Mouse (Mus musculus) T-helper 2 cell (primary cell): ENCODE results near the gene Mmrn1.
"Not testable (repeated sequence)": the region's sequence is repeated elsewhere in the genome, so short reads cannot be mapped to it uniquely, and the experiment has no call there.

Experiments used
- in situ Hi-C: fragments of 300-600 bp; cut with MboI, MseI; formaldehyde crosslinking; loops from one replicate; pipeline ENCODE4 v1.15.1; 2025; ENCODE audit warnings: high pct_unique_total_duplicates

Gene Mmrn1

GRCm38 (mm10) chr6:60924676-60925075 lies at the start of gene Mmrn1:
Mmrn1 (plus strand) TSS chr6:60924976.
- in situ Hi-C loops: not testable (repeated sequence)

- in situ Hi-C loops: no loop called here
These were observed 44.4 kb upstream of the Mmrn1 start for GRCm38 (mm10) chr6:60880362-60880761.

- in situ Hi-C loops: no loop called here
These were observed 43.2 kb upstream of the Mmrn1 start for GRCm38 (mm10) chr6:60881534-60881933.

GRCm38 (mm10) chr6:60907272-60907671 lies 17.5 kb upstream of the Mmrn1 start:
- in situ Hi-C loops: no loop called here

- in situ Hi-C loops: no loop called here
These were observed 6.6 kb downstream of the Mmrn1 start for GRCm38 (mm10) chr6:60931364-60931763.

GRCm38 (mm10) chr6:60934835-60935234 lies 10.1 kb downstream of the Mmrn1 start:
- in situ Hi-C loops: no loop called here

- in situ Hi-C loops: no loop called here
These were observed 10.8 kb downstream of the Mmrn1 start for GRCm38 (mm10) chr6:60935448-60936130.

- in situ Hi-C loops: no loop called here
These were observed 19.4 kb downstream of the Mmrn1 start for GRCm38 (mm10) chr6:60944178-60944577.

GRCm38 (mm10) chr6:60944621-60945020 lies 19.8 kb downstream of the Mmrn1 start:
- in situ Hi-C loops: no loop called here

- in situ Hi-C loops: no loop called here
These were observed 25.6 kb downstream of the Mmrn1 start for GRCm38 (mm10) chr6:60950415-60950814.

- in situ Hi-C loops: no loop called here
These were observed 36.5 kb downstream of the Mmrn1 start for GRCm38 (mm10) chr6:60961285-60961684.

- in situ Hi-C loops: no loop called here
These were observed 37.1 kb downstream of the Mmrn1 start for GRCm38 (mm10) chr6:60961838-60962237.

- in situ Hi-C loops: no loop called here
These were observed 37.9 kb downstream of the Mmrn1 start for GRCm38 (mm10) chr6:60962668-60963067.

GRCm38 (mm10) chr6:60963726-60964125 lies 39.0 kb downstream of the Mmrn1 start:
- in situ Hi-C loops: no loop called here

GRCm38 (mm10) chr6:60966931-60967330 lies 42.2 kb downstream of the Mmrn1 start:
- in situ Hi-C loops: no loop called here

GRCm38 (mm10) chr6:60969407-60969806 lies 44.6 kb downstream of the Mmrn1 start:
- in situ Hi-C loops: no loop called here

GRCm38 (mm10) chr6:60970811-60971210 lies 46.0 kb downstream of the Mmrn1 start:
- in situ Hi-C loops: no loop called here

GRCm38 (mm10) chr6:60978610-60979009 lies 53.8 kb downstream of the Mmrn1 start:
- in situ Hi-C loops: no loop called here

- in situ Hi-C loops: no loop called here
These were observed 54.3 kb downstream of the Mmrn1 start for GRCm38 (mm10) chr6:60979039-60979438.

GRCm38 (mm10) chr6:60984360-60984759 lies 59.6 kb downstream of the Mmrn1 start:
- in situ Hi-C loops: no loop called here

GRCm38 (mm10) chr6:60985919-60986318 lies 61.1 kb downstream of the Mmrn1 start:
- in situ Hi-C loops: no loop called here

- in situ Hi-C loops: no loop called here
These were observed 62.1 kb downstream of the Mmrn1 start for GRCm38 (mm10) chr6:60986914-60987313.

- in situ Hi-C loops: no loop called here
These were observed 63.0 kb downstream of the Mmrn1 start for GRCm38 (mm10) chr6:60987804-60988203.

GRCm38 (mm10) chr6:60992366-60992765 lies 67.6 kb downstream of the Mmrn1 start:
- in situ Hi-C loops: loop anchor here (5.0 kb wide), 1 partner anchor 310 kb away; no protein-coding TSS in a partner anchor
